Mouse (Mus musculus): ENCODE results near the gene Clic4.

DNA sequence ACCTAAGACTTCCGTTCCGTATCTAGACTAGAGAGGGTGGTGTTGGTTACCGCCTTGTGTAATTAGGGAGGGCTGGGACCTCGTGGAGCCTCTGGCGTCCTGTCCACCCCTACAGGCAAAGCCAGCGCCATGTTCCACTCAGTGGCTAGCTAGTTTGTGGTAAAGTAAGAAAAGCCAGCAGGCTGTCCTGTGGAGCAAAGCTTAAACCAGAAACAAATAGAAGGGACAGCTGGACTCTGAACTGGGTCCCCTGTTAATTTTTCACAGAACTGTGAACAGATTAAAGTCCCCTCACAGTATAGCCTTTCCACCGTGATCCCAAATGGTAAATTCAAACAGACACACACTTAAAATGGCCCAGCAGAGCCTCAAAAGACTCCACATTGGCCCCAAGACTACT lies 2.1 kb upstream of the Clic4 start:
- TF ChIP-seq CTCF (IDR thresholded peaks at IDR 0.05; ENCODE audit: insufficient read depth, low read depth, low read length) (no peak), POLR2A (IDR thresholded peaks at IDR 0.05; ENCODE audit: insufficient read depth, low read depth, low read length) (no peak)

All from olfactory bulb, adult 2 months (tissue).